Mouse (Mus musculus) thymus, adult 18-20 months (tissue): ENCODE data around the gene Crybb1.

ENCODE experiments used
- DNase-seq, 2 experiments: peaks; one replicate each; pipeline ENCODE4 v3.0.0; 2022; ENCODE audit warnings: mixed read lengths in 2 of 2

Gene Crybb1

GRCm38 (mm10) chr5:112313222-112313885 is 57.7 kb downstream of the Crybb1 start:
- DNase-seq = no peak

GRCm38 (mm10) chr5:112316468-112316867 is 60.9 kb downstream of the Crybb1 start:
- DNase-seq = no peak

GRCm38 (mm10) chr5:112317328-112317727 is 61.7 kb downstream of the Crybb1 start:
- no peak for DNase-seq
